Mouse (Mus musculus) thymus, postnatal 0 days (tissue): ENCODE results near the gene Relb. TPM values are rescaled to one million over a fixed set of nuclear protein-coding genes. Genes with fewer than 3 reads are reported as not detected.

Experiments
- DNase-seq: peaks from one replicate; pipeline ENCODE4 v3.0.0-alpha.2; 2015; ENCODE audit warnings: low spot score
- polyA plus RNA-seq: library from polyadenylated mRNA; unstranded; fragments of >200 nt; fragmentation: Nextera tagmentation; extraction: Ambion mirVana; gene quantifications from 2 replicates; pipeline ENCODE4 v1.2.1, GENCODE M21; 2015

Relb gene
- polyA plus RNA-seq, 1 experiment from 2014 or later: 37.2 TPM

GRCm38 (mm10) chr7:19586269-19586668, 43.0 kb downstream of the Relb start:
- no peak for DNase-seq

DNA sequence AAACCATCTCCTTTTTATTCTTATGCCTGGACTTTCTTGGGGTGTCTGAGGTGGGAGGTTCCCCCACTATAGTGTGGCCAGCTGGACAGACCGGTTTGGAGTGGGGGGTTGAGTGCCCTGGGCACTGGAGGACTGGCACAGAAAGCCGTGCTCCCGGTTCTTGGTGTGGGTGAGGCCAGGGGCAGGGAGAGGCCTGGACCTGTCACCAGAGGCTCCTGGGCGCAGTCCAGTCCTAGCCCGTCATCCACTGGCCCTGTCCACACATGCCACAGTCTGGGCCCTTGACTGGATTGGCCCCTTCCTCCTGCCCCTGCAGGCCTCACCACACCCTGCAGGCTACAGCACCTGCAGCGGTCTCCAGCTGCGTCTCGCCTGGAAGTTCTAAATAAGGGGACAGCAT, 48.6 kb downstream of the Relb start:
- no peak for DNase-seq

- DNase-seq: no peak
Observed at GRCm38 (mm10) chr7:19579751-19580150, 49.5 kb downstream of the Relb start.

DNA sequence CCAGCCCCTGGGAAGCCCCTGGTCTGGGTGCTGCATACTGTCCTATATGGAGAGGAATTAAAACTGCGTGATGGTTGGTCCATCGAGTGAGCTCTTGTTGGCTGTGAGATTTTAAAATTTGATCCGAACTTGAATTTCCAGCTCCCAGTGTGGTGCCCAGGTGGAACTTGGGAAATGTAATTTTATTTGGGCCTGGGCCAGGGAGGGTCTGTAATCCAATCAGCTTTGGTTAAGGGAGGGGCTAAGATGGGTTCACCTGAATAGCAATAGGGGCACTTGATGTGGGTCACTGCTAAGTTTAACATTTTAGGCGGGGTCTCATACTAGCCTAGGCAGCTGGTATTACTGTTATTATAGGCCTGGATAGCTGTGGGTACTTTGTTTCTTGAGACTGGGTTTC, 50.8 kb downstream of the Relb start:
- no peak for DNase-seq

GRCm38 (mm10) chr7:19577877-19578414, 51.3 kb downstream of the Relb start:
- DNase-seq: no peak

DNA sequence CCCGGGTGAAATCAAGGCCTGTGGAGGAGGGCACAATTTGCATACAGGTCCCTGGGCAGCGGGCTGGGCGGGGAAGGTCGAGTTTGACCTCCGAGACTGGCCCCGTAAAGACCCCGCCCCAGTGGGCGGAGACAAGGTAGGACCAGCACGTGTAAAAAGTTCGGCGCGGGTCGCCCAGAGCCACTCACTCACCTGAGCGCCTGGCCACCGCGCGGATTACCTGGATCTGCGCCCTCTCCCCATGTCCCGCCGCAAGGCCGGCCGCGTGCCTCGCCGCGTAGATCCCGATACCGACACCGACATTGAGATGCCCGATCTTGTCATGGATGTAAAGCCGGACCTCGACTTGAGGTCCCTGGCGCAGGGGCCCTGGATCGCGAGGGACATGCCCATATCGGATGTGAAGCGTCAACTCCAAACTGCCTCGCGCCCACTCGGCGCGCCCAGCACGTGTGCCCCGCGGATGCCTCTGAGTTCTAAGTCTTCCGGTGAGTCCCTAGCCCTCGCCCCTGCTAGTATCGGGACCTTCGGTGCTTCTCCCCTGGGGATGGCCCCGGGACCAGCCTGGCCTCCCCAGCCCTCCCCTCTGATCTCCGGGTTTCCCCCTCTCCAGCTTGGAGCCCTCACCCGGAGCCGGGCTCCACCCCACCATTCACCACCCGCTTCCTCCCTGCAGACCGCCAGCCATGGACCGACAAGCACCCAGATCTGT, 51.9 kb downstream of the Relb start, which contains the start of the genes Zfp296 and Gemin7:
TSS of gene Zfp296 (plus strand) at position 147 of the 712 bp plus-strand sequence.
TSS of gene Gemin7 (minus strand) at position 455 of the 712 bp plus-strand sequence.
- DNase-seq: peak; percentile 37

GRCm38 (mm10) chr7:19575559-19575958, 53.7 kb downstream of the Relb start:
- DNase-seq: no peak

GRCm38 (mm10) chr7:19573776-19574140, 55.5 kb downstream of the Relb start:
- no peak for DNase-seq

GRCm38 (mm10) chr7:19572926-19573775, 56.1 kb downstream of the Relb start:
- DNase-seq: peak; percentile 85

DNA sequence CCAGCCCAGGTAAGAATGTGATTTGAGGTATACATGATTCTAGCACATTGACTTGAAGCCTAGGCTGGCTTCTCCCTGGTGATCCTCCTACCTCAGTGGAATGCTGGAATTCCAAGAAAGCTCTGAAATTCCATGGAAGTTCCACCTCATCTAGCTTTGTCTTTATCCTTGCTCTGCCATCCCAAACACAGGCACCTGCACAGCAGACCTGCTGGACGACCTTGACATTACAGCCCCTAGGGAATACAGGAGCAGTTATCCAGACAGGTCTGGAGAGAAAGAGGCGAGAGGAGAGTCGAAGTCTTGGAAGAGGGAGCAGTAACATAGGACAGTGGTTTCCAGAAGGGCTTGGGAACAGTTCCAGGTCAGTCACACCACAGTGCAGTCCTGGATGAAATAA, 59.6 kb downstream of the Relb start:
- DNase-seq: no peak

DNA sequence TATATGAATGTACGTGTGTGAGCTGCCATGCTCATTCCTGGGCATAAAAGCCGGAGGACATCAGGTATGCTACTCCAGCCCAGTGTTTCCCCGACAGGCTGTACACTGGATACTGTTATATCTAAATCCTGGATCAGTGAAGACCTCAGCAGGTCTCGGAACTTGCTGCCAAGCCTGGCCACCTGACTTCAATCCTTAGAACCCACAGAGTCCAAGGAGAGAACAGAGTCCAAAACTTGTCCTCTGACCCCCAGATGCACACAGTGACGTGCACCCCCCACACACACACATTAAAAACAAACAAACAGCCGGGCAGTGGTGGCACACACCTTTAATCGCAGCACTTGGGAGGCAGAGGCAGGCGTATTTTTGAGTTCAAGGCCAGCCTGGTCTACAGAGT, 61.8 kb downstream of the Relb start:
- DNase-seq: no peak

- no peak for DNase-seq
Observed at GRCm38 (mm10) chr7:19565803-19566202, 63.4 kb downstream of the Relb start.

DNA sequence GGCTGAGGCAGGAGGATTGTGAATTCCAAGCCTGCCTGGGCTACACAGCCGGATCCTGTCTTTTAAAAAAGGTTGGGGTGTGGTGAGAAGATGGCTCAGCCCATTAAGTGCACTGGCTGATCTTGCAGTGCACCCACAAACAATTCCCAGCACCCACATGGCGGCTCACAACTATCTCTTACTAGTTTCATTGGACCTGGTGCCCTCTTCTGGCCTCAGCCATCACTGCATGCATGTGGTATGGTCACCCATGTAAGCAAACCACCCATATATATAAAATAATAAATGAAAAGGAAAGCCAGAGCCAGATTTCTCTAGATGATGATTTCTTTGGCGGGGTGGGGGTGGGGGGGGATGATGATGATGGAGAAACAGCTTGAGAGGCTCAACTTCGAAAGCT, 64.8 kb downstream of the Relb start:
- DNase-seq: no peak

- no peak for DNase-seq
Observed at GRCm38 (mm10) chr7:19563884-19564283, 65.4 kb downstream of the Relb start.

DNA sequence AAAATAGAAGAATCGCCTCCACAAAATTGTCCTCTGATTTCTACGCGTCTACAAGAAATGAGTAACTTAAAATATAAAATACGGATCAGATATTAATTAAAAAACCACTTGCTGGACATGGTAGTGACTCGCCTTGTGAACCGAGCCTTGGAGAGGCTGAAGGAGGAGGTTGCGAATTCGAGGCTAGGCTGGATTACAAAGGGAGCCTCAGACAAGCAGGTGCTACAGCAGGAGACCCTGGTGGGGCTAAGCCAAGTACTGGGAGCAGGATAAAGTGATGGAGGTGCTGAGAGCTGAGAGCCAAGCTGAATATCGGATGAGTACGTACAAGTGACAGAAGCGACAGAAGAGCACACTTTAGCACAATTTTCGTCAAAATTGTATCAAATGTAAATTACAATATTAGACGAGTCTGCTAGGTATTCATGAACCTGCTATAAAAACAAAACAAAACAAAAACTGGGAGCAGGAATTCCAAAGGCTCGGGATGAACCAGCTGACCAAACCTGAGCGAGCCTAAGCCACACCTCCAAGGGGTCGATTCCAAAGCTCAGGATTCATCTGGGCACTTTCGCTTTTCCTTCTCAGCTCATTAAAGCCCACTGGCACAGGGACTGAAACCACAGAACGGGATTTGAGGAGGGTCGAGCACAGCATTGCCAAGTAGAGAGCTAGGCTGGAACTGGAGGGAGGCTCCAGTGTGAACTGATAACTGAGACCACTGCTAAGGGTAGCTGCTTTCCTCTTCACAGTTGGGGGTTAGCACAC, 66.4 kb downstream of the Relb start, which contains the start of gene Ppp1r37:
TSS of gene Ppp1r37 (minus strand) at position 434 of the 768 bp plus-strand sequence.
- DNase-seq: no peak

DNA sequence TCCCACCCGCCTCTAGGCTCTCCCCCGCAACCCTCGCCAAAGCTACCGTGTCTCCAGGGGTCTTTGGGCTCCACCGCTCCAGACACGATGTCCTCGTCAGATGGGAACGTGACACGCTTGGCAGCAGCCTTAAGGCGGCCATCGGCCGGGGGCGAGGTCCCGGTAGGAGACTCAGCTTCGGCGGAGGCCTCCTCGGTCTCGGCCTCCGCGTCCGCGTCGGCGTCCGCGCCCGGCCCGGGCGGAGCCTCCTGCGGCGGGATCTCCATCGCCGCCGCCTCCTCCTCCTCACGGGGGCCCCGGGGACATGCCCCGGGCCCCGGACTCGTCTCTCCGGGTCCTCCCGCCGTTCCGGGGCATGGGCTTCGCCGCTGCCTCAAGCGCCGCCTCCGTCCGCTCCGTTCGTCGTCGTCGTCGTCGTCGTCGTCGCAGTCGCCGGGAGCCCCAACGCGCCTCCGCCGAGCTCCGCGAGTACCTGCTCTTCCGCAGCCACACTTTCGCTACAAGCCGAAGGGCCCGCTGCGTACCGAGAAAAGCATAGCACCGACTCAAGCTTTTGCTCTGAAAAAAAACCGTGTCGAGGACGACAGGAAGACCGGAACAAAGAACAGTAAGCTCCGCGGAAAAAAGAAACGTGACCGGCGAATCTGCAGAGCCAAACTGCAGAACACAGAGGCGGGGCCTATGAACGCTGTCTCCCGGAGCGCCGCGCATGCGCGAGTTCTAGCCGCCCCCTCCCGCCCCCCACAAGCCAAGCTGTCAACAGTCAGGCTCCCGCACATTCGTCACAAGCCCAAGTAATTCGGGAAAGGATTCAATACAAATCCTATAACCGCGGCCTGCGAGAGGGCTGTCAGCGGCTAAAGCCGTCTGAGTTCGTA, 67.2 kb downstream of the Relb start:
- DNase-seq: peak; percentile 94

DNA sequence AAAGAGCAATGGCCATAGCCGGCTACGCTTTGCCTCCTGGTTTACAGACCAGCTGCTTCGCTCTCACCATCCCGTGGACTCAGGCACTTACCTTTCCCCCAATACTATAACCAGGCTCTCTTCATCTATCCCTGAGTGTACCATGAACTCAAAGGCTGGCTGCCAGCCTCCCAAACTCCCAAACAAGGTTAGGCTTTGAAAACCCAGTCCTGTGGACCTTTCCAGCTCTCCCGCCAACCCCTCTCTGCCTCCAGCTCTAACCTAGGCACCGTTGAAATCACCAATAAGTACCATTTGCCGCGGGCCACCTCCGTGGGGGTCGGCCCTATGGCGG, 67.8 kb downstream of the Relb start:
- no peak for DNase-seq

- DNase-seq: no peak
Observed at GRCm38 (mm10) chr7:19560491-19561260, 68.6 kb downstream of the Relb start.

DNA sequence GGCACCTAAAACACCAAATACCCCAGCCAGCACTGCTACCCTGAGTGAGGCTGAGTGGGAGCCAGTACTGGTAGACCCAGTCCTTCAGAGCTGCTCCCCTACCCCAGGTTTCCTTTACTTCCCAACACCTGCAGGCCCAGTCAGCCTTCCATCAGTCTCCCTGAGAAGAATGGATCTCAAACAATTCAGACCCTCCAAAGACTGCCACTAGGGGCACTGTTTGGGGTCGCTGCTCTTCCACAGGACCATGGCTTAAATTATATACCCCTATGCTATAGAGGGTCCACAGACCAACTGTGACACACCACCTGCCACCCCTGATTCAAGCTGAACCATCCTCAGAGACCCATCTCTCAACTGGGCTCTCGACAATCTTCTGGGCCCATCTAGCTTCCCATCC, 70.3 kb downstream of the Relb start:
- peak; percentile 45 for DNase-seq
